Mouse (Mus musculus) midbrain, embryonic 13.5 days (tissue): Measurements from ENCODE around the gene Gm2663. TPM values are rescaled to one million over a fixed set of nuclear protein-coding genes. Genes with fewer than 3 reads are reported as not detected.
"Not testable (repeated sequence)": the region's sequence is repeated elsewhere in the genome, so short reads cannot be mapped to it uniquely, and the experiment has no call there.

ENCODE experiments used
- ATAC-seq: fragments of 200-750 bp; cut with Nextera tagmentation; 2 replicates; pipeline ENCODE4 v1.8.0; 2017; ENCODE audit warnings: mild to moderate bottlenecking, moderate TSS enrichment, moderate library complexity
- H3K27ac ChIP-seq: fragments of 300-500 bp; sonication (generic); 2 replicates; pipeline ENCODE4 v1.5.1; 2015; ENCODE audit warnings: inconsistent platforms, mild to moderate bottlenecking, moderate library complexity
- H3K27me3 ChIP-seq: fragments of 300-500 bp; sonication (generic); 2 replicates; pipeline ENCODE4 v1.6.1; 2015; ENCODE audit warnings: mild to moderate bottlenecking, inconsistent platforms
- H3K36me3 ChIP-seq: fragments of 300-500 bp; sonication (generic); 2 replicates; pipeline ENCODE4 v1.6.1; 2015; ENCODE audit warnings: mild to moderate bottlenecking, inconsistent platforms
- H3K4me1 ChIP-seq: fragments of 300-500 bp; sonication (generic); replicated peaks from 2 replicates; pipeline ENCODE4 v1.6.1; 2015; ENCODE audit warnings: inconsistent platforms
- H3K4me2 ChIP-seq: fragments of 300-500 bp; sonication (generic); replicated peaks from 2 replicates; pipeline ENCODE4 v1.6.1; 2015; ENCODE audit warnings: moderate library complexity, mild to moderate bottlenecking, inconsistent platforms
- H3K4me3 ChIP-seq: fragments of 300-500 bp; sonication (generic); replicated peaks from 2 replicates; pipeline ENCODE4 v1.5.1; 2015; ENCODE audit warnings: mild to moderate bottlenecking, inconsistent platforms
- H3K9ac ChIP-seq: fragments of 300-500 bp; sonication (generic); replicated peaks from 2 replicates; pipeline ENCODE4 v1.6.1; 2015; ENCODE audit warnings: mild to moderate bottlenecking, inconsistent platforms
- H3K9me3 ChIP-seq: fragments of 300-500 bp; sonication (generic); 2 replicates; pipeline ENCODE4 v1.6.1; 2016; ENCODE audit warnings: mild to moderate bottlenecking, inconsistent platforms
- WGBS: fragments of 180-500 bp; shearing (Covaris S2); methylation state at CpG from one replicate; pipeline ENCODE4 v1.1.7; 2015; 5-methylcytosine and 5-hydroxymethylcytosine counted together
- polyA plus RNA-seq: library from polyadenylated mRNA; unstranded; fragments of >200 nt; fragmentation: Nextera tagmentation; extraction: Ambion mirVana; gene quantifications from 2 replicates; pipeline ENCODE4 v1.2.1, GENCODE M21; 2015

The Gm2663 gene
- polyA plus RNA-seq = not detected in 2 replicates

GRCm38 (mm10) chr6:40999379-40999778 lies at the start of gene Gm2663:
TSS of gene Gm2663 (minus strand) at chr6:40999479.
- not testable (repeated sequence) for ATAC-seq, H3K27ac ChIP-seq, H3K9ac ChIP-seq, H3K4me3 ChIP-seq, H3K9me3 ChIP-seq, H3K27me3 ChIP-seq, H3K36me3 ChIP-seq, H3K4me2 ChIP-seq, H3K4me1 ChIP-seq

DNA sequence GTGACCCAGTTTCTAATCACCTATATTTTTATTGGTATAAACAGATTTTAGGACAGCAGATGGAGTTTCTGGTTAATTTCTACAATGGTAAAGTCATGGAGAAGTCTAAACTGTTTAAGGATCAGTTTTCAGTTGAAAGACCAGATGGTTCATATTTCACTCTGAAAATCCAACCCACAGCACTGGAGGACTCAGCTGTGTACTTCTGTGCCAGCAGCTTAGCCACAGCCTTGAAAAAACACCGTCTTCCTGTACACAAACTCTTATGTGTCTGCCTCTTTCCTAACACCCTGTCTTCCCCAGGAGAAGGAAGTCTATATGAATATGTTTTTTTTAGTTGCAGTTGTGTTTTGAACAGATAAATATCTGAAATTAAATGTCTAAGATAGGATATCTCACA lies 49.3 kb upstream of the Gm2663 start:
- Histone ChIP-seq H3K4me1 (no peaks in the 10 kb centered on the region), H3K4me3 (no peak overlapping the region), H3K36me3 (no peaks in the 10 kb centered on the region), H3K27me3 (no peaks in the 10 kb centered on the region), H3K9me3 (no peaks in the 10 kb centered on the region), H3K9ac (no peak overlapping the region), H3K4me2 (no peak overlapping the region), H3K27ac (no peak overlapping the region)
- 92% methylated on average over 1 of the region's 1 CpGs for WGBS
- no peak for ATAC-seq

GRCm38 (mm10) chr6:41047961-41048360 lies 48.7 kb upstream of the Gm2663 start:
- WGBS = 90% methylated on average over 1 of the region's 1 CpGs
- Histone ChIP-seq H3K9me3 (no peaks in the 10 kb centered on the region), H3K27ac (no peak overlapping the region), H3K4me1 (no peaks in the 10 kb centered on the region), H3K4me3 (no peak overlapping the region), H3K27me3 (no peaks in the 10 kb centered on the region), H3K9ac (no peak overlapping the region), H3K4me2 (no peak overlapping the region), H3K36me3 (no peaks in the 10 kb centered on the region)
- ATAC-seq = no peak

DNA sequence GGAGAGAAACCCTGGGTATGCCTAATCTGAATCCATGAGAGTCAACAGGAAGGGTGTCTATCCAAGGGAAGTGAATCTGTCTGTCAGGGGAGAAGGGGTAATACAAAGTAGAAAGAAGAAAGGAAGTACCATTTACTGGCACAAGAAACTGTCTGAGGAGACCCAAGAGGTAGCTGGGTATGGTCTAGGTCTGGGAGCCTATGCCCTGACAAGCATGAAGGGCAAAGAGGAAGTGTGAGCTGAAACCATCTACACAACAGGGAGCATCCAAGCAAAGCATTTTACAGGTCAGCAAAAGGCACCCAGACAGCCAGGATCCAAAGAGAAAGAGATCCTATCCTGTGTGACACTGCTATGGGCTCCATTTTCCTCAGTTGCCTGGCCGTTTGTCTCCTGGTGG lies 47.9 kb upstream of the Gm2663 start:
- H3K9ac ChIP-seq = no peak overlapping the region

DNA sequence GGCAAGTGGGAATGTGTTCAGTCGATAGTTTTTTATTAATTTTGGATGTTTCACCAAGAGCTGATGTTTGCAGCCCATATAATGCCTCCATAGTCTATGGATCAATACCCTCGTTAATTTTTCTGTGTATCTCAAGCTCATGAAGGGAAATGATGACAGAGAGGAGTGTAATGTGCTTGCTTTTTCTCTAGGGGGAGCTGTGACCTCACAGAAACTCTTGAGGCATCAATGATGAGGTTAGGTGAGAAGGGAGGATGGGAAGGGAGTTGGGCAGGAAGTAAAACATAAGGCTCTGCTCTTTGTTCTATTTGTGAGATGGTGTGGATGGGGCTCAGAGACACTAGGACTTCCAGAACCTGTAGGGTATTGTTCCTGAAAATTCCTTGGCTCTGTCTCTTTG lies 47.3 kb upstream of the Gm2663 start:
- H3K27ac ChIP-seq = no peak overlapping the region
- no peak overlapping the region for H3K4me3 ChIP-seq
- ATAC-seq = no peak
- no peaks in the 10 kb centered on the region for H3K4me1 ChIP-seq
- H3K4me2 ChIP-seq = no peak overlapping the region
- no peaks in the 10 kb centered on the region for H3K36me3 ChIP-seq
- no peak overlapping the region for H3K9ac ChIP-seq
- no peaks in the 10 kb centered on the region for H3K27me3 ChIP-seq
- 72% methylated on average over 2 of the region's 2 CpGs for WGBS
- no peaks in the 10 kb centered on the region for H3K9me3 ChIP-seq

More for the DNA sequence above, 47.9 kb upstream of the Gm2663 start:
- Histone ChIP-seq H3K4me3 (no peak overlapping the region), H3K4me2 (no peak overlapping the region), H3K27me3 (no peaks in the 10 kb centered on the region), H3K4me1 (no peaks in the 10 kb centered on the region), H3K9me3 (no peaks in the 10 kb centered on the region), H3K36me3 (no peaks in the 10 kb centered on the region), H3K27ac (no peak overlapping the region)
- no peak for ATAC-seq
- WGBS = 81% methylated on average over 1 of the region's 1 CpGs

DNA sequence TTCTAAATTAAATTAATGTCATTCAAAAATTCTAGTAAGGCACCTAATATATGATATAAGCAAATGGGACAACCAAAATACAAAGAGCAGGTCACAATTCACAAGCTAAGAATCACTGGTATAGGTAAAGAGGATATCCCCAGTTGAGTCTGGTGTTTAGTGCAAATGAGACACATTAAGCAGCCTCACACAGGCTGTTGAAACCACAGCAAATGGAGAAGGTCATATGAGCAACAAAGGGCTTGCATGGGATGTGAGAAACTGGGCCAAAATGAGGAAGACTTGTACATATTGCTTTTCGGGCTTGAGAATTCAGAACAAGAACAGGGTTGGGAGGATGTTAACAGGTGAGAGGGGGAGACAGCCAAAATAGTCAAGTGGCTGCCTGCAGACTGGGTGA lies 45.5 kb upstream of the Gm2663 start:
- Histone ChIP-seq H3K4me3 (no peak overlapping the region), H3K9me3 (no peaks in the 10 kb centered on the region), H3K27ac (no peak overlapping the region), H3K27me3 (no peaks in the 10 kb centered on the region), H3K36me3 (no peaks in the 10 kb centered on the region), H3K4me2 (no peak overlapping the region), H3K4me1 (no peaks in the 10 kb centered on the region), H3K9ac (no peak overlapping the region)
- ATAC-seq = no peak
- 80% methylated on average over 1 of the region's 1 CpGs for WGBS

DNA sequence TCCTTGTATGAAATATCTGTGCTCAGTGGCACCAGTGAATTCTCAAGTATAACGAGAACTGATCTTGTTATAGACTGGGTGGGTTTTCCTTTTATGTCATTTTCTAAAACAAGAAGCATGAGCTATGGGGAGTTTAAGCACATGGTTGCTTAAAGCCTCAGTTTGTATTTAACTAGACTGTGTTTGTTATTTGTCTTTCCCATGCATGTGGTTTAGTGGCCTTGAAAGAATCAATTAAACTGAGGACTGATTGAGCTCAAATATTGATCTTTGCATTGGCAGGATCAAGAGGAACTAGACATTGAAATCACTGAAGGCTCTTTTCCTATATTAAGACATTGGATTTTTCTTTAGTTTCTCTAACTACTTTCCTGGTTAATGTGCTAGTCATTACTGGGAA lies 45.0 kb upstream of the Gm2663 start:
- H3K4me1 ChIP-seq = no peaks in the 10 kb centered on the region
- no peak overlapping the region for H3K9ac ChIP-seq
- no peaks in the 10 kb centered on the region for H3K9me3 ChIP-seq
- no peak overlapping the region for H3K4me2 ChIP-seq
- no peaks in the 10 kb centered on the region for H3K27me3 ChIP-seq
- WGBS = 89% methylated on average over 1 of the region's 1 CpGs
- no peak for ATAC-seq
- H3K4me3 ChIP-seq = no peak overlapping the region
- no peak overlapping the region for H3K27ac ChIP-seq
- no peaks in the 10 kb centered on the region for H3K36me3 ChIP-seq

DNA sequence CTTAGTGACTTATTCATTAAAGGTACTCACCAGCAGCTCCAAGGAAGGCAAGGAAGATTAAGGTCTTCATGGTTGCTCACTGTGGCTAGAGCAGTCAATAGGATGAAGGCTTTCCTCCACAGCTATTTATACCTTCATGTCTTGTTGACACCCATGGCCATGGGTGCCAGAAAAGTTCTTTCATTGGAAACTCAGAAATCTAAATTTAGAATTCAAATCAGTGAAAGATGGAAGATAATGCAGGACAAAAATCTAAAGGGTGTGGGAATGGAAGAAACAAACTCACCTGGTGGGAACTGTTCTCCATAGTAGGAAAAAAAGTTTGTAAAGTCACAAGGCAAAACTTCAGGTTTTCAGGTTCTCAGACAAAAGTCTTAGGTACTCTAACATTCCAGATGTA lies 36.1 kb upstream of the Gm2663 start, which contains the start of gene 2210010C04Rik:
Gene 2210010C04Rik (minus strand): TSS at position 101 of the 400 bp plus-strand sequence.
- H3K4me3 ChIP-seq = no peak within 1 kb of the TSS
- no peaks in the 10 kb centered on the region for H3K9me3 ChIP-seq
- H3K4me1 ChIP-seq = no peaks in the 10 kb centered on the region
- no peak within 1 kb of the TSS for H3K9ac ChIP-seq
- no peak for ATAC-seq
- H3K4me2 ChIP-seq = no peak within 1 kb of the TSS
- no peaks in the 10 kb centered on the region for H3K27me3 ChIP-seq
- no peak within 1 kb of the TSS for H3K27ac ChIP-seq
- H3K36me3 ChIP-seq = no peaks in the 10 kb centered on the region

DNA sequence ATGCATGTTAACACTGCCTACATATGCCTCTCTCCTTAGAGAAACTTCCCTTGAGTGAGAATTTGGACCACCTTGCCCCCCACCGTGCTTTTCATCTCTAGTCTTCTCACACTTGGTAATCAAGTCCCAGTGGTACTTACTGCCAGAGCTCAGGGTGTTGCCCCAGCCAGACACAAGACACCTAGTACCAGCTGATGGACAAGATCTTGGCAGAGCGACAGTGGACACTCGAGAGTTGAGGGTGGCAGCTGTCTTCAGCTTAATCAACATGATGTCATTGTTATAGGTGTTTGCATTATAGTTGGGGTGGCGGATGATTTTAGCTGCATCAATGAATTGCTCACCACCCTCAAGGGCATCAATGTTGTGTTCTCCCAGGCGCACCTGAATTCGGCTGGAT lies 33.5 kb upstream of the Gm2663 start:
- Histone ChIP-seq H3K4me3 (no peak overlapping the region), H3K4me2 (no peak overlapping the region), H3K27me3 (no peaks in the 10 kb centered on the region), H3K27ac (no peak overlapping the region), H3K9ac (no peak overlapping the region), H3K4me1 (no peaks in the 10 kb centered on the region), H3K9me3 (no peaks in the 10 kb centered on the region), H3K36me3 (no peaks in the 10 kb centered on the region)
- WGBS = 87% methylated on average over 6 of the region's 6 CpGs
- no peak for ATAC-seq

- Histone ChIP-seq H3K36me3 (no peaks in the 10 kb centered on the region), H3K4me3 (no peak overlapping the region), H3K27me3 (no peaks in the 10 kb centered on the region), H3K9me3 (no peaks in the 10 kb centered on the region), H3K27ac (no peak overlapping the region), H3K4me1 (no peaks in the 10 kb centered on the region), H3K4me2 (no peak overlapping the region), H3K9ac (no peak overlapping the region)
- 82% methylated on average over 3 of the region's 3 CpGs for WGBS
- no peak for ATAC-seq
Measured at GRCm38 (mm10) chr6:41032231-41032630, 33.0 kb upstream of the Gm2663 start.

DNA sequence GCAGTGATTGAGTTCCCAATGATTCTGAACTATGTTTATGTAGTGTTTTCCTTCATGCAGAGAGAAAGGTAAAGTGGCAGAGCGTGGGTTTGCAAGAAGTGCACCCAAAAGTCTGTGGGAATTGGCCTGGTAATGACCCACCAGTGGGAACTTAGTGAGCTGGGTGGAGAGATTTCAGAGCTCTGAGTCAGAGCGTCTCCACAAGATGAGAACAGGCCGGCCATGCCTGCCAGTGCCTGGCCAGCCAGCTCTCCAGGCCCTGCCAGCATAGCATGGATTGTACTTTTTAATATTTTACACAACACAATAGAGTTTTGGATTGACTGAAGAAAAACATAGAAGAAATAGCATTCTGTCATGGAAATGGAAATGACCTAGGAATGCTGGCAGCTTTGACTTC lies 31.5 kb upstream of the Gm2663 start:
- H3K36me3 ChIP-seq = no peaks in the 10 kb centered on the region
- H3K4me3 ChIP-seq = no peak overlapping the region
- no peaks in the 10 kb centered on the region for H3K9me3 ChIP-seq
- 93% methylated on average over 3 of the region's 3 CpGs for WGBS
- no peaks in the 10 kb centered on the region for H3K27me3 ChIP-seq
- H3K27ac ChIP-seq = no peak overlapping the region
- H3K4me2 ChIP-seq = no peak overlapping the region
- no peak overlapping the region for H3K9ac ChIP-seq
- ATAC-seq = no peak
- H3K4me1 ChIP-seq = no peaks in the 10 kb centered on the region

GRCm38 (mm10) chr6:41027053-41027452 lies 27.8 kb upstream of the Gm2663 start:
- Histone ChIP-seq H3K9ac (no peak overlapping the region), H3K27me3 (no peaks in the 10 kb centered on the region), H3K4me1 (no peaks in the 10 kb centered on the region), H3K9me3 (no peaks in the 10 kb centered on the region), H3K4me2 (no peak overlapping the region), H3K27ac (no peak overlapping the region), H3K4me3 (no peak overlapping the region), H3K36me3 (no peaks in the 10 kb centered on the region)
- no peak for ATAC-seq
- 44% methylated on average over 2 of the region's 2 CpGs for WGBS

- WGBS = 78% methylated on average over 2 of the region's 2 CpGs
- Histone ChIP-seq H3K9me3 (no peaks in the 10 kb centered on the region), H3K4me1 (no peaks in the 10 kb centered on the region), H3K4me3 (no peak overlapping the region), H3K27ac (no peak overlapping the region), H3K36me3 (no peaks in the 10 kb centered on the region), H3K9ac (no peak overlapping the region), H3K27me3 (no peaks in the 10 kb centered on the region), H3K4me2 (no peak overlapping the region)
- ATAC-seq = no peak
Measured at GRCm38 (mm10) chr6:41025873-41026650, 26.8 kb upstream of the Gm2663 start.
